In genomic region chr9:70140340-70140739, GRCm38 (mm10) we compare ENCODE assay signal across 9 mouse cellular contexts. TPM values are rescaled to one million over a fixed set of nuclear protein-coding genes. Genes with fewer than 3 reads are reported as not detected.
DNase-seq lines count a peak whose midpoint lies in the region; ATAC-seq and TF ChIP-seq lines count a peak whose summit lies in the region.
"Had no signal": no experiment of that assay in that cellular context is flagged by ENCODE, and none has a peak within 500 bp of the region (broad histone marks: within the 10 kb centered on the region; RNA-seq: fewer than 3 reads in every experiment).

No protein-coding gene starts in this region.

- no peaks in the 10 kb centered on the region for H3K9me3 ChIP-seq in embryonic facial prominence, embryonic 10.5 days
- no peaks in the 10 kb centered on the region for H3K9me3 ChIP-seq in midbrain, embryonic 15.5 days
- H3K9me3 ChIP-seq: megakaryocyte, embryonic 14.5 days had no signal

- TF ChIP-seq CTCF in kidney, adult 2 months (conservative IDR thresholded peaks at IDR 0.05; ENCODE audit: insufficient read depth, insufficient read length, low read depth, low read length), result no peak
- TF ChIP-seq CTCF in cerebellum, adult 2 months (IDR thresholded peaks at IDR 0.05; ENCODE audit: borderline replicate concordance, insufficient read depth, low read depth, low read length), result no peak

- H3K4me2 ChIP-seq in midbrain, embryonic 15.5 days, result peak overlapping the region; percentile 95

- peak overlapping the region; percentile 82 for H3K27ac ChIP-seq in kidney, adult 2 months (ENCODE audit: insufficient read depth, low read depth, low read length)
- no peak overlapping the region for H3K27ac ChIP-seq in embryonic facial prominence, embryonic 10.5 days (replicated peaks)
- no peak overlapping the region for H3K27ac ChIP-seq in midbrain, embryonic 15.5 days
- H3K27ac ChIP-seq in cerebellum, adult 2 months (ENCODE audit: insufficient read depth, low read length), result no peak overlapping the region

- no peak for ATAC-seq in midbrain, embryonic 15.5 days (replicated peaks)

- peaks cover 14% of the 10 kb centered on the region for H3K4me1 ChIP-seq in kidney, adult 2 months (ENCODE audit: control insufficient read depth, insufficient read depth, low read length)
- peaks cover 46% of the 10 kb centered on the region for H3K4me1 ChIP-seq in embryonic facial prominence, embryonic 10.5 days
- peaks cover 16% of the 10 kb centered on the region; the same call in 1 of the 2 replicates for H3K4me1 ChIP-seq in midbrain, embryonic 15.5 days
- no peaks in the 10 kb centered on the region; the same call in 1 of the 2 replicates for H3K4me1 ChIP-seq in cerebellum, adult 2 months (ENCODE audit: control insufficient read depth, insufficient read depth, low read length)

- H3K36me3 ChIP-seq in kidney, adult 2 months (ENCODE audit: control insufficient read depth, insufficient read depth, low read length), result no peaks in the 10 kb centered on the region
- H3K36me3 ChIP-seq in embryonic facial prominence, embryonic 10.5 days (replicated peaks), result no peaks in the 10 kb centered on the region
- H3K36me3 ChIP-seq in midbrain, embryonic 15.5 days (replicated peaks), result no peaks in the 10 kb centered on the region

- no peaks in the 10 kb centered on the region for H3K27me3 ChIP-seq in kidney, adult 2 months (replicated peaks; ENCODE audit: control insufficient read depth, insufficient read depth, low read length)
- peaks cover 71% of the 10 kb centered on the region for H3K27me3 ChIP-seq in embryonic facial prominence, embryonic 10.5 days (replicated peaks; ENCODE audit: low read depth, poor library complexity, severe bottlenecking)
- peaks cover 3% of the 10 kb centered on the region; the same call in 1 of the 2 replicates for H3K27me3 ChIP-seq in midbrain, embryonic 15.5 days (replicated peaks)
- no peaks in the 10 kb centered on the region for H3K27me3 ChIP-seq in cerebellum, adult 2 months (ENCODE audit: control insufficient read depth, insufficient read depth, low read length)

- WGBS in kidney, adult 2 months, result 36% methylated on average over 4 of the region's 4 CpGs
- WGBS in embryonic facial prominence, embryonic 10.5 days, result 61% methylated on average over 4 of the region's 4 CpGs
- WGBS in midbrain, embryonic 15.5 days, result 49% methylated on average over 4 of the region's 4 CpGs
- WGBS in cerebellum, adult 2 months, result 51% methylated on average over 4 of the region's 4 CpGs

- peak overlapping the region; percentile 75 for H3K4me3 ChIP-seq in kidney, adult 2 months (ENCODE audit: insufficient read depth, low read depth, low read length)
- peak overlapping the region; percentile 65 for H3K4me3 ChIP-seq in embryonic facial prominence, embryonic 10.5 days
- peak overlapping the region; percentile 80 for H3K4me3 ChIP-seq in midbrain, embryonic 15.5 days
- no peak overlapping the region for H3K4me3 ChIP-seq in cerebellum, adult 2 months (replicated peaks; ENCODE audit: insufficient read depth, low read depth, low read length)

- DNase-seq in kidney, adult 2 months, result peak; percentile 20
- no peak for DNase-seq in kidney, postnatal 25 days
- DNase-seq in embryonic facial prominence, embryonic 10.5 days (ENCODE audit: low spot score), result no peak
- peak; percentile 59 for DNase-seq in induced T-regulatory cell, adult 2 months (ENCODE audit: low read depth)
- no peak for DNase-seq in cerebellum, adult 2 months
- no peak for DNase-seq in MN1 (ENCODE audit: low spot score)
- no peak for DNase-seq in retina, postnatal 1 day

- H3K9ac ChIP-seq in midbrain, embryonic 15.5 days, result no peak overlapping the region

- no peak for TF ChIP-seq POLR2A in kidney, adult 2 months (IDR thresholded peaks at IDR 0.05; ENCODE audit: low read depth, low read length)
- TF ChIP-seq POLR2A in cerebellum, adult 2 months (IDR thresholded peaks at IDR 0.05; ENCODE audit: borderline replicate concordance, insufficient read depth, low read length), result no peak

RNA-seq across cellular contexts. Expression of gene Fam81a, which starts 2.0 kb away (rescaled TPM):
- polyA plus RNA-seq in kidney, adult 2 months (2012; rRNA removed), result 11.1 and 12.4 TPM in 2 replicates
- 1.9 and 2.6 TPM in 2 replicates for polyA plus RNA-seq in embryonic facial prominence, embryonic 10.5 days (2016; fragmentation: Nextera tagmentation; extraction: Ambion mirVana)
- polyA plus RNA-seq in midbrain, embryonic 15.5 days (2015; fragmentation: Nextera tagmentation; extraction: Ambion mirVana), result 8.2 and 8.4 TPM in 2 replicates
- 11.8 and 12.8 TPM in 2 replicates for polyA plus RNA-seq in cerebellum, adult 2 months (2012; rRNA removed)

Comparison
In these comparisons a context has a peak if more than half of its experiments do, and no peak if none do; other contexts are left out.
1. DNase-seq: peak in kidney, adult 2 months (single experiment) and induced T-regulatory cell, adult 2 months (single experiment); none in kidney, postnatal 25 days (0 of 2), embryonic facial prominence, embryonic 10.5 days (single experiment), cerebellum, adult 2 months (0 of 2), MN1 (single experiment) and retina, postnatal 1 day (single experiment).